Mouse (Mus musculus) MEL (cell line): Measurements from ENCODE around the gene B130006D01Rik. TPM values are rescaled to one million over a fixed set of nuclear protein-coding genes. Genes with fewer than 3 reads are reported as not detected.

Experiments used
- DNase-seq: peaks from one replicate; pipeline ENCODE4 v3.0.0; 2011; ENCODE audit warnings: low read depth, low spot score
- H3K27ac ChIP-seq: 2 replicates; pipeline ENCODE4 v1.5.1; 2012; ENCODE audit warnings: low read depth, mild to moderate bottlenecking, control low read depth, low read length, moderate library complexity; ENCODE audit not compliant: control insufficient read depth
- H3K27me3 ChIP-seq, 2 experiments: fragments of 150-350 bp in 1 of 2; sonication (generic) in 1 of 2; 2 replicates each; pipeline ENCODE4 v1.6.1; 2012; ENCODE audit warnings: low read length in 2 of 2, mild to moderate bottlenecking in 2 of 2, improper control_type of control experiment in 1 of 2, moderate library complexity in 1 of 2; ENCODE audit not compliant: insufficient read depth in 2 of 2, control insufficient read depth in 1 of 2
- H3K36me3 ChIP-seq, 2 experiments: 2 replicates each; pipeline ENCODE4 v1.6.1; 2012 to 2014; ENCODE audit warnings: low read length in 2 of 2, improper control_type of control experiment in 1 of 2, inconsistent platforms in 1 of 2, mild to moderate bottlenecking in 1 of 2; ENCODE audit not compliant: insufficient read depth in 2 of 2, control insufficient read depth in 1 of 2
- H3K4me1 ChIP-seq, 2 experiments: fragments of 150-350 bp in 1 of 2; sonication (generic) in 1 of 2; 2 replicates each; pipeline ENCODE4 v1.6.1; 2012; ENCODE audit warnings: low read length in 2 of 2, improper control_type of control experiment in 1 of 2, mild to moderate bottlenecking in 1 of 2; ENCODE audit not compliant: insufficient read depth in 2 of 2, control insufficient read depth in 1 of 2
- H3K4me3 ChIP-seq, 2 experiments: fragments of 150-350 bp in 1 of 2; sonication (generic) in 1 of 2; 2 replicates each; pipeline ENCODE4 v1.5.1; 2012; ENCODE audit warnings: low read depth in 2 of 2, low read length in 2 of 2, mild to moderate bottlenecking in 2 of 2, moderate library complexity in 2 of 2, control low read depth in 1 of 2, improper control_type of control experiment in 1 of 2; ENCODE audit not compliant: control insufficient read depth in 1 of 2, insufficient read depth in 1 of 2
- H3K79me2 ChIP-seq: 2 replicates; pipeline ENCODE4 v1.6.1; 2012; ENCODE audit warnings: mild to moderate bottlenecking, low read length, moderate library complexity; ENCODE audit not compliant: control insufficient read depth, poor library complexity, insufficient read depth
- H3K9ac ChIP-seq: 2 replicates; pipeline ENCODE4 v1.6.1; 2012; ENCODE audit warnings: low read depth, mild to moderate bottlenecking, control low read depth, low read length, moderate library complexity; ENCODE audit not compliant: control insufficient read depth, poor library complexity, severe bottlenecking
- H3K9me3 ChIP-seq: fragments of 150-350 bp; sonication (generic); replicated peaks from 2 replicates; pipeline ENCODE4 v1.6.1; 2012; ENCODE audit warnings: mild to moderate bottlenecking, low read length, improper control_type of control experiment, moderate library complexity; ENCODE audit not compliant: insufficient read depth
- BHLHE40 ChIP-seq: IDR thresholded peaks from 2 replicates; pipeline ENCODE4 v1.6.1; 2012; ENCODE audit warnings: low read depth, mild to moderate bottlenecking, inconsistent platforms, low read length, improper control_type of control experiment, borderline replicate concordance
- CHD2 ChIP-seq: IDR thresholded peaks from 2 replicates; pipeline ENCODE4 v1.6.1; 2011; ENCODE audit warnings: low read length, improper control_type of control experiment
- CTCF ChIP-seq, 3 experiments: IDR thresholded peaks in 2 of 3; conservative IDR thresholded peaks in 1 of 3; 2 replicates each; pipeline ENCODE4 v1.5.1; 2011 to 2012; ENCODE audit warnings: low read length in 3 of 3, low read depth in 2 of 3, mild to moderate bottlenecking in 2 of 3, improper control_type of control experiment in 1 of 3, inconsistent platforms in 1 of 3, mixed read lengths in 1 of 3, moderate library complexity in 1 of 3; ENCODE audit not compliant: control insufficient read depth in 1 of 3, insufficient read depth in 1 of 3, poor library complexity in 1 of 3, severe bottlenecking in 1 of 3
- E2F4 ChIP-seq: IDR thresholded peaks from 2 replicates; pipeline ENCODE4 v1.6.1; 2011; ENCODE audit warnings: low read depth, low read length, improper control_type of control experiment, borderline replicate concordance
- EP300 ChIP-seq, 2 experiments: IDR thresholded peaks; 2 replicates each; pipeline ENCODE4 v1.6.1; 2011; ENCODE audit warnings: improper control_type of control experiment in 2 of 2, low read length in 2 of 2, low read depth in 1 of 2, mild to moderate bottlenecking in 1 of 2
- GABPA ChIP-seq: IDR thresholded peaks from 2 replicates; pipeline ENCODE4 v1.6.1; 2012; ENCODE audit warnings: low read depth, mild to moderate bottlenecking, inconsistent platforms, low read length, improper control_type of control experiment, moderate library complexity
- GATA1 ChIP-seq: IDR thresholded peaks from 2 replicates; pipeline ENCODE4 v1.6.1; 2011; ENCODE audit warnings: low read depth, low read length, improper control_type of control experiment
- HCFC1 ChIP-seq: IDR thresholded peaks from 2 replicates; pipeline ENCODE4 v1.6.1; 2012; ENCODE audit warnings: low read depth, mild to moderate bottlenecking, inconsistent platforms, low read length, improper control_type of control experiment, moderate library complexity
- JUND ChIP-seq: IDR thresholded peaks from 2 replicates; pipeline ENCODE4 v1.6.1; 2011; ENCODE audit warnings: low read depth, mild to moderate bottlenecking, improper control_type of control experiment, low read length
- KAT2A ChIP-seq: conservative IDR thresholded peaks from 2 replicates; pipeline ENCODE4 v1.6.1; 2012; ENCODE audit warnings: low read depth, low read length, improper control_type of control experiment, inconsistent platforms
- MAFK ChIP-seq: IDR thresholded peaks from 2 replicates; pipeline ENCODE4 v1.6.1; 2011; ENCODE audit warnings: low read depth, mild to moderate bottlenecking, low read length, improper control_type of control experiment, borderline replicate concordance
- MAX ChIP-seq: IDR thresholded peaks from 2 replicates; pipeline ENCODE4 v1.6.1; 2011; ENCODE audit warnings: low read length, improper control_type of control experiment
- MAZ ChIP-seq: IDR thresholded peaks from 2 replicates; pipeline ENCODE4 v1.6.1; 2012; ENCODE audit warnings: low read depth, mild to moderate bottlenecking, inconsistent platforms, low read length, improper control_type of control experiment
- MXI1 ChIP-seq: IDR thresholded peaks from 2 replicates; pipeline ENCODE4 v1.6.1; 2011; ENCODE audit warnings: mild to moderate bottlenecking, low read depth, low read length, improper control_type of control experiment
- MYB ChIP-seq: IDR thresholded peaks from 2 replicates; pipeline ENCODE4 v1.6.1; 2011; ENCODE audit warnings: mild to moderate bottlenecking, low read depth, low read length, improper control_type of control experiment
- MYC ChIP-seq: IDR thresholded peaks from 2 replicates; pipeline ENCODE4 v1.6.1; 2011; ENCODE audit warnings: low read depth, mild to moderate bottlenecking, low read length, improper control_type of control experiment, moderate library complexity
- NRF1 ChIP-seq: IDR thresholded peaks from 2 replicates; pipeline ENCODE4 v1.6.1; 2014; ENCODE audit warnings: low read depth, mild to moderate bottlenecking, inconsistent platforms, low read length, improper control_type of control experiment, moderate library complexity; ENCODE audit not compliant: poor library complexity, insufficient read depth, severe bottlenecking
- POLR2A ChIP-seq, 2 experiments: IDR thresholded peaks; 2 replicates each; pipeline ENCODE4 v1.6.1; 2011 to 2012; ENCODE audit warnings: low read length in 2 of 2, mild to moderate bottlenecking in 2 of 2, control low read depth in 1 of 2, improper control_type of control experiment in 1 of 2, low read depth in 1 of 2, moderate library complexity in 1 of 2; ENCODE audit not compliant: control insufficient read depth in 1 of 2, insufficient read depth in 1 of 2, poor library complexity in 1 of 2
- POLR2AphosphoS2 ChIP-seq: IDR thresholded peaks from 2 replicates; pipeline ENCODE4 v1.6.1; 2011; ENCODE audit warnings: low read length, improper control_type of control experiment
- RAD21 ChIP-seq: IDR thresholded peaks from 2 replicates; pipeline ENCODE4 v1.6.1; 2011; ENCODE audit warnings: mild to moderate bottlenecking, low read depth, low read length, improper control_type of control experiment
- RCOR1 ChIP-seq: IDR thresholded peaks from 2 replicates; pipeline ENCODE4 v1.6.1; 2012; ENCODE audit warnings: low read depth, mild to moderate bottlenecking, inconsistent platforms, low read length, improper control_type of control experiment
- SIN3A ChIP-seq: IDR thresholded peaks from 2 replicates; pipeline ENCODE4 v1.6.1; 2012; ENCODE audit warnings: low read length, improper control_type of control experiment, inconsistent platforms
- SMC3 ChIP-seq: IDR thresholded peaks from 2 replicates; pipeline ENCODE4 v1.6.1; 2011; ENCODE audit warnings: low read depth, low read length, improper control_type of control experiment
- TAL1 ChIP-seq: IDR thresholded peaks from 2 replicates; pipeline ENCODE4 v1.6.1; 2012; ENCODE audit warnings: mild to moderate bottlenecking, inconsistent platforms, low read length, moderate library complexity, mixed read lengths
- TBP ChIP-seq: IDR thresholded peaks from 2 replicates; pipeline ENCODE4 v1.8.0; 2011; ENCODE audit warnings: low read depth, low read length, improper control_type of control experiment
- UBTF ChIP-seq: IDR thresholded peaks from 2 replicates; pipeline ENCODE4 v1.6.1; 2012; ENCODE audit warnings: low read depth, mild to moderate bottlenecking, inconsistent platforms, low read length, improper control_type of control experiment, moderate library complexity, borderline replicate concordance; ENCODE audit not compliant: insufficient read depth
- USF1 ChIP-seq: IDR thresholded peaks from 2 replicates; pipeline ENCODE4 v1.6.1; 2014; ENCODE audit warnings: low read depth, mild to moderate bottlenecking, inconsistent platforms, low read length, improper control_type of control experiment, moderate library complexity
- ZC3H11A ChIP-seq: IDR thresholded peaks from 2 replicates; pipeline ENCODE4 v1.6.1; 2012; ENCODE audit warnings: low read depth, mild to moderate bottlenecking, inconsistent platforms, low read length, improper control_type of control experiment
- ZKSCAN1 ChIP-seq: IDR thresholded peaks from 2 replicates; pipeline ENCODE4 v1.6.1; 2012; ENCODE audit warnings: low read depth, mild to moderate bottlenecking, inconsistent platforms, low read length, improper control_type of control experiment, moderate library complexity
- ZMIZ1 ChIP-seq: IDR thresholded peaks from 2 replicates; pipeline ENCODE4 v1.6.1; 2012; ENCODE audit warnings: low read depth, mild to moderate bottlenecking, inconsistent platforms, low read length, improper control_type of control experiment, moderate library complexity
- polyA plus RNA-seq, 2 experiments: library from polyadenylated mRNA; stranded (reverse) in 1 of 2; unstranded in 1 of 2; fragments of >175 nt in 1 of 2; fragments of >200 nt in 1 of 2; gene quantifications; 2 replicates each; pipeline versions ENCODE4 v1.2.1 to v1.2.4; 2012; ENCODE audit warnings: low replicate concordance in 2 of 2, low read depth in 1 of 2; ENCODE audit not compliant: insufficient read length in 2 of 2, insufficient read depth in 1 of 2, missing spikeins in 1 of 2
- total RNA-seq: library from RNA; depleted of rRNA; stranded (reverse); fragments of 300-350 nt; gene quantifications from 2 replicates; pipeline ENCODE4 v1.2.3, GENCODE M21; 2012

B130006D01Rik gene
- total and polyA plus RNA-seq, 3 experiments: 0.11 to 0.73 TPM; not detected in 1

GRCm38 (mm10) chr11:95748331-95748730 lies 24.9 kb downstream of the B130006D01Rik start:
- Histone ChIP-seq H3K9ac (no peak overlapping the region), H3K27ac (no peak overlapping the region), H3K9me3 (no peaks in the 10 kb centered on the region), H3K79me2 (peaks cover 33% of the 10 kb centered on the region), H3K4me1 (peaks cover 18 to 23% of the 10 kb centered on the region in 2 experiments), H3K27me3 (no peaks in the 10 kb centered on the region), H3K36me3 (peaks cover 24 to 25% of the 10 kb centered on the region in 2 experiments), H3K4me3 (no peak overlapping the region)
- DNase-seq: no peak
- TF ChIP-seq GATA1 (no peak), GABPA (no peak), MAX (no peak), UBTF (no peak), TBP (no peak)

GRCm38 (mm10) chr11:95749619-95750018 lies 26.2 kb downstream of the B130006D01Rik start:
- H3K36me3 ChIP-seq: peaks cover 31 to 32% of the 10 kb centered on the region in 2 experiments
- peak overlapping the region in 1 of 2 experiments; percentile 4; a peak in 2 of 4 replicates for H3K4me3 ChIP-seq
- peak overlapping the region; percentile 68 for H3K27ac ChIP-seq
- TF ChIP-seq POLR2AphosphoS2 (no peak), HCFC1 (peak; percentile 59), NRF1 (no peak), MAZ (peak; percentile 49; the same call in 1 of the 2 replicates), MYB (no peak), SMC3 (peak; percentile 55), KAT2A (peak; percentile 34; the same call in 1 of the 2 replicates), BHLHE40 (0 out of 2 replicates have a peak, but pooled peaks have one; percentile 23), MXI1 (peak; percentile 72; the same call in 1 of the 2 replicates), JUND (0 out of 2 replicates have a peak, but pooled peaks have one; percentile 30), MAX (peak; percentile 74), RCOR1 (peak; percentile 70), SIN3A (peak; percentile 84), UBTF (peak; percentile 96; the same call in 1 of the 2 replicates), CTCF (IDR thresholded peaks at IDR 0.05 in 2 of 3, conservative IDR thresholded peaks at IDR 0.05 in 1 of 3; ENCODE audit: control insufficient read depth in 1 of 3, insufficient read depth in 1 of 3, low read depth in 2 of 3, low read length in 3 of 3, poor library complexity in 1 of 3, severe bottlenecking in 1 of 3) (peak in 2 of 3 experiments; percentile 28 to 37; a peak in 3 of 6 replicates), POLR2A (IDR thresholded peaks at IDR 0.05; ENCODE audit: control insufficient read depth in 1 of 2, insufficient read depth in 1 of 2, low read depth in 1 of 2, low read length in 2 of 2, poor library complexity in 1 of 2) (peak in 1 of 2 experiments; percentile 48; a peak in 1 of 4 replicates), MYC (peak; percentile 60; the same call in 1 of the 2 replicates), ZKSCAN1 (no peak), ZMIZ1 (0 out of 2 replicates have a peak, but pooled peaks have one; percentile 36), TAL1 (no peak), RAD21 (peak; percentile 20), USF1 (no peak), TBP (no peak), MAFK (peak; percentile 24; the same call in 1 of the 2 replicates), E2F4 (no peak), CHD2 (0 out of 2 replicates have a peak, but pooled peaks have one; percentile 8), EP300 (IDR thresholded peaks at IDR 0.05; ENCODE audit: low read depth in 1 of 2, low read length in 2 of 2) (peak; percentile 48 to 68), ZC3H11A (peak; percentile 38; the same call in 1 of the 2 replicates), GATA1 (peak; percentile 67), GABPA (0 out of 2 replicates have a peak, but pooled peaks have one; percentile 12)

More at GRCm38 (mm10) chr11:95749619-95750018, 26.2 kb downstream of the B130006D01Rik start:
- H3K27me3 ChIP-seq: no peaks in the 10 kb centered on the region
- peak; percentile 90 for DNase-seq
- H3K4me1 ChIP-seq: peaks cover 23 to 27% of the 10 kb centered on the region in 2 experiments
- H3K9me3 ChIP-seq: no peaks in the 10 kb centered on the region
- H3K9ac ChIP-seq: peak overlapping the region; percentile 51
- peaks cover 24% of the 10 kb centered on the region for H3K79me2 ChIP-seq
